Mouse (Mus musculus) frontal cortex, adult (tissue): ENCODE measurements at regions not wholly inside any gene's neighbourhood (a gene's known extent, or its start where the extent isn't known, plus 50 kb on each side); places are given as distances from the start of the nearest gene placed in this dataset.

Source experiments
- ATAC-seq: cut with Nextera tagmentation; 2 replicates; pipeline ENCODE4 v1.9.2; 2017; ENCODE audit warnings: mild to moderate bottlenecking, moderate library complexity, mixed read lengths; ENCODE audit not compliant: low TSS enrichment

- no peak for ATAC-seq
Measured at GRCm38 (mm10) chr15:42304097-42304496, 2169.9 kb downstream of the 9330182O14Rik start.

GRCm38 (mm10) chr15:42309586-42309985, 2175.4 kb downstream of the 9330182O14Rik start:
- peak; percentile 96 for ATAC-seq

- no peak for ATAC-seq
Measured at GRCm38 (mm10) chr15:42311166-42311565, 2177.0 kb downstream of the 9330182O14Rik start.

- no peak for ATAC-seq
Measured at GRCm38 (mm10) chr15:42320349-42320748, 2186.2 kb downstream of the 9330182O14Rik start.

GRCm38 (mm10) chr15:42322940-42323339, 2188.8 kb downstream of the 9330182O14Rik start:
- ATAC-seq: no peak

GRCm38 (mm10) chr15:42325221-42325620, 2191.1 kb downstream of the 9330182O14Rik start:
- ATAC-seq: peak; percentile 57; the same call in 1 of the 2 replicates

GRCm38 (mm10) chr15:42328535-42328934, 2194.4 kb downstream of the 9330182O14Rik start:
- ATAC-seq: 0 out of 2 replicates have a peak, but pooled peaks have one; percentile 27

GRCm38 (mm10) chr15:42329742-42330141, 2195.6 kb downstream of the 9330182O14Rik start:
- ATAC-seq: no peak

- peak; percentile 91 for ATAC-seq
Measured at GRCm38 (mm10) chr15:42333642-42334041, 2199.5 kb downstream of the 9330182O14Rik start.

- ATAC-seq: no peak
Measured at GRCm38 (mm10) chr15:42346131-42346530, 2212.0 kb downstream of the 9330182O14Rik start.

GRCm38 (mm10) chr15:42361871-42362270, 2227.7 kb downstream of the 9330182O14Rik start:
- no peak for ATAC-seq

GRCm38 (mm10) chr15:42364979-42365378, 2230.8 kb downstream of the 9330182O14Rik start:
- no peak for ATAC-seq

GRCm38 (mm10) chr15:42366796-42367195, 2232.6 kb downstream of the 9330182O14Rik start:
- ATAC-seq: no peak

- ATAC-seq: no peak
Measured at GRCm38 (mm10) chr15:42369603-42370002, 2235.4 kb downstream of the 9330182O14Rik start.

- ATAC-seq: peak; percentile 65
Measured at GRCm38 (mm10) chr15:42370044-42370443, 2235.9 kb downstream of the 9330182O14Rik start.

- ATAC-seq: no peak
Measured at GRCm38 (mm10) chr15:42372704-42373286, 2238.6 kb downstream of the 9330182O14Rik start.
